Mouse (Mus musculus) ovary, adult 2 months (tissue): ENCODE data around the gene Vmn1r209. TPM values are rescaled to one million over a fixed set of nuclear protein-coding genes. Genes with fewer than 3 reads are reported as not detected.

Experiments
- polyA plus RNA-seq: library from polyadenylated mRNA; depleted of rRNA; stranded (reverse); fragments of >200 nt; gene quantifications from 2 replicates; pipeline ENCODE4 v1.2.3, GENCODE M21; 2012; rRNA removed

The Vmn1r209 gene
- not detected in 2 replicates for polyA plus RNA-seq

DNA sequence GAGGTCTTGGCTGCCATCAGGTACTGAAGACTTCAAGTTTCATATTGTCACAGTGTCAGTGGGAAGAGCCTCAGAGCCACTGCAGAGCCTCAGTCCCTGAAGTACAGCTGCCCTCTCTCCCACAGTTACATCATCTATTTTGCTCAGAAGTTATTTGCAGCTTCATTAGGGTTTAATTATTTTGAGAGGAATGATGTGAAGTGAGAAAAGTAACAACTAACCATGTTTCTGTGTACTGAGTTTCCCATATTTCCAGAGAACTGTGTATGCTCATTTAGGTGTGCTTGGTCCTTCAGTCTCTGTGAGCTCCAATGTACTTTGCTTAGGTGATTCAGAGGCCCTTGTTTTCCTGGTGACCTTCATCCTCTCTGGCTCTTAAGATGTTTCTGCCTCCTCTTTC, at the start of gene Vmn1r209:
Gene Vmn1r209 (minus strand): TSS at position 101 of the 400 bp plus-strand sequence.

DNA sequence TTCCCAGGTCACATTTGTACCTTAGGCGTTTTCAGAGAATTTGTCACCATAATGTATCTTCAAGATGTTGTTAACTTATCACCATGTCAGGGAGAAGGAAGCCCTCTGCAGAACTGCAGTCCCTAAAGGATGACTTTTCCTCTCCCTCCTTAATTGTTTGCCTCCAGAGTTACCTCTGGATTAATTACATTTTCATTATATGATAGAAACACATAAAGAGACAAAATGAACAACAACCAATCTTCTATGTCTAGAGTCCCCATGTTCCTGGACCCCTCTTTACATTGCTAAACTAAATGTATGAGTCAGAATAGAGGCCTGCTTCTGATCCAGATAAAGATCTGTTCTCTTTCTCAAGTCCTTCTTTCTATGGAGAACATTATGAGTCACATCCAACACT, 48.0 kb upstream of the Vmn1r209 start, which contains the start of gene Vmn1r211:
Gene Vmn1r211 (minus strand): TSS at position 101 of the 400 bp plus-strand sequence.

DNA sequence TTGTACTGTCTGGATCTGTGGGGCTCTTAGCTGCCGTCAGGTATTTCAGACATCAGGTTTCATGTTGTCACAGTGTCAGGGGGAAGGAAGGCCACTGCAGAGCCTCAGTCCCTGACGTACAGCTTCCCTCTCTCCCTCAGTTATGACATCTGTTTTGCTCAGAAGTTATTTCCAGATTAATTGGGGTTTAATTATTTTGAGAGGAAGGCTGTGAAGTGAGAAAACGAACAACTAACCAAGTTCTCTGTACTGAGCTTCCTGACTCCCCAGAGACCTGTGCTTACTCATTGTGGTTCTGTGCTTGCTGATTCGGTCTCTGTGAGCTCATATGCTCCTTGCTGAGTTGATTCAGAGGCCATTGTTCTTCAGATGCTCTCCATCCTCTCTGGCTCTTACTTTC, 21.8 kb upstream of the Vmn1r209 start, which contains the start of gene Vmn1r210:
Gene Vmn1r210 (minus strand): TSS at position 101 of the 400 bp plus-strand sequence.

DNA sequence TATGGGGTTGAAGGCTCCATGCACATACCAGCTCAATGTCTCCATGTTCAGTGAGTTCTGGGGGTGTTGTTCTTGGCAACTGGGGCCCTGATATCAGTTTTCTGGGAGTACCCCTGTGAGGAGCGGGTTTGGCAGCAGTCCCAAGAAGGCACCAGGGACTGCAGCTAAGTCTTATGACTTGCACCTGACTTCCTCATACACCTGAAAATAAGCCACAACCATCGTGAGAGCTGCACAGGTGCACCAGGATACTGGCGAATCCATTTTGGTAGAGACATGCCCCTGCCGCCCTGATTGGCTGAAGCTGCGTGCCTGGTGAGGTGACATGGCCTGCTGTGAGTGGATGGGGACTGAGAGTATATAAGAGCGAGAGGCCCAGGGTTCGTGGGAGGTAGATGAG, 32.2 kb downstream of the Vmn1r209 start, which contains the start of gene Vmn1r208:
Gene Vmn1r208 (minus strand): TSS at position 101 of the 400 bp plus-strand sequence.

Other genes with a start within 250 kb of the Vmn1r209 start
- not detected in 2 replicates for gene Vmn1r205, start 216.7 kb downstream of the Vmn1r209 start, polyA plus RNA-seq
- not detected in 2 replicates for gene Vmn1r206, start 185.4 kb downstream of the Vmn1r209 start, polyA plus RNA-seq
- not detected in 2 replicates for gene Vmn1r207-ps, start 80.1 kb downstream of the Vmn1r209 start, polyA plus RNA-seq
- not detected in 2 replicates for gene Vmn1r208, start 32.3 kb downstream of the Vmn1r209 start, polyA plus RNA-seq
- gene Vmn1r210, start 21.7 kb upstream of the Vmn1r209 start, polyA plus RNA-seq = not detected in 2 replicates
- gene Vmn1r211, start 47.9 kb upstream of the Vmn1r209 start, polyA plus RNA-seq = not detected in 2 replicates
- gene Vmn1r212, start 74.5 kb upstream of the Vmn1r209 start, polyA plus RNA-seq = not detected in 2 replicates
- gene Vmn1r213, start 198.0 kb upstream of the Vmn1r209 start, polyA plus RNA-seq = not detected in 2 replicates
- not detected in 2 replicates for gene Vmn1r214, start 220.7 kb upstream of the Vmn1r209 start, polyA plus RNA-seq